Mouse (Mus musculus): ENCODE measurements around the gene Htra3.

DNA sequence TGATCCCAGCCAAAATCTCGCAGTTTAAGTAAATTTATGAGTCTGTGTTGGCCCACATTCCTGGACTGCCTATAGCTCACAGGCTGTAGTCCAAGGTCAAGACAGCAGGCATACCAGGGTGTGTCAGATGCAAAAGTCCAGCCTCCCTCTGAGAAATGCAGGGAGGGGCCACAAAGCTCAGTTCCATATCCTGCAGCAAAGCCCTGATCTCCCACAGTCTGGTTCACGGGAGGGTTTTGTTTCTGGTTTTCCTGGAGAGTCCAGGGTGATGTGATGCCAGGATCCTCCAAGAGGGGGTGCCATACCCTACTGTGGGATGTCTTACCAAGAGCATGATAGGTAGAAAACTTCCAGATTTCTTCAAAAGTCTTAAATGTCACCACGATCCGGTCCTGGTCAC is 38.4 kb upstream of the Htra3 start:
- TF ChIP-seq CTCF (IDR thresholded peaks at IDR 0.05; ENCODE audit: low read depth) (peak; percentile 57), EP300 (IDR thresholded peaks at IDR 0.05; ENCODE audit: low read depth) (no peak)
